Mouse (Mus musculus): ENCODE measurements around the gene Ufsp1.

DNA sequence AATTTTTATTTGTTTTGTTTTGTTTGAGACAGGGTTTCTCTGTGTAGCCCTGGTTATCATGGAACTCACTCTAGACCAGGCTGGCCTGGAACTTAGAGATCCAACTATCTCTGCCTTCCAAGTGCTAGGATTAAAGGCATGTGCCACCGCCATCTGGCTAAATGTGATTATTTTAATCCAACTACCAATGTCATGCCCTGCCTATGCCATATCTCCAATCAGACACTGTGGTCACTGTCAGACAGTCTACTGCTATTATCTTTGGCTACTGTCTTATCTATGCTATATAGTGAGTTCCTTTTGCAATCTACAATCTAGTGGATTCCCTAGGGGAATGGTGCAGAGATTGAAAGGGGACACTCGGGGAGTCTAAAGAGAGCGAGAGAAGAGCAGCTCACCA, 26.6 kb downstream of the Ufsp1 start:
- no peak for TF ChIP-seq CTCF (IDR thresholded peaks at IDR 0.05; ENCODE audit: low read depth, low read length)
- TF ChIP-seq POLR2A (IDR thresholded peaks at IDR 0.05; ENCODE audit: extremely low read depth, insufficient read depth, low read length): no peak

Data from liver, adult 2 months (tissue).